Mouse (Mus musculus) layer of hippocampus, adult 2 months (tissue): Measurements from ENCODE around the gene Gm7879. TPM values are rescaled to one million over a fixed set of nuclear protein-coding genes. Genes with fewer than 3 reads are reported as not detected.
A peak's percentile ranks its signal among the peaks of the same experiment; 100 is the strongest.

Source experiments
- DNase-seq, 2 experiments: peaks; one replicate each; pipeline ENCODE4 v3.0.0; 2022; ENCODE audit warnings: low spot score in 2 of 2
- H3K27ac ChIP-seq: fragments of 200-600 bp; 2 replicates; pipeline ENCODE4 v1.8.1; 2022
- H3K4me3 ChIP-seq: fragments of 200-600 bp; 2 replicates; pipeline ENCODE4 v1.8.1; 2022; ENCODE audit warnings: mild to moderate bottlenecking
- CTCF ChIP-seq: fragments of 200-600 bp; conservative IDR thresholded peaks from 2 replicates; pipeline ENCODE4 v1.8.1; 2022; ENCODE audit warnings: antibody characterized with exemption, mild to moderate bottlenecking, moderate library complexity
- total RNA-seq, 2 experiments: library from RNA; stranded (reverse); gene quantifications; 2 replicates each; pipeline ENCODE4 v1.2.3; 2021

Gm7879 gene
- total RNA-seq, 2 experiments from 2014 or later: 8.2 to 10.1 TPM

- no peak for DNase-seq
- TF ChIP-seq CTCF: no peak
- no peak overlapping the region for H3K4me3 ChIP-seq
- no peak overlapping the region for H3K27ac ChIP-seq
These were observed 3.7 kb upstream of the Gm7879 start for GRCm38 (mm10) chr5:43909213-43909612.

- Histone ChIP-seq H3K27ac (no peak overlapping the region), H3K4me3 (no peak overlapping the region)
- TF ChIP-seq CTCF: no peak
- DNase-seq: no peak
These were observed 2.9 kb upstream of the Gm7879 start for GRCm38 (mm10) chr5:43910006-43910405.

- no peak overlapping the region for H3K4me3 ChIP-seq
- no peak overlapping the region for H3K27ac ChIP-seq
- TF ChIP-seq CTCF: no peak
- no peak for DNase-seq
These were observed 2.4 kb downstream of the Gm7879 start for GRCm38 (mm10) chr5:43915261-43915886.

GRCm38 (mm10) chr5:43921877-43922276 lies 8.9 kb downstream of the Gm7879 start:
- Histone ChIP-seq H3K4me3 (no peak overlapping the region), H3K27ac (no peak overlapping the region)
- no peak for TF ChIP-seq CTCF
- DNase-seq: no peak

GRCm38 (mm10) chr5:43923933-43924332 lies 11.0 kb downstream of the Gm7879 start:
- H3K4me3 ChIP-seq: no peak overlapping the region
- DNase-seq: peak; percentile 37 to 80
- no peak overlapping the region for H3K27ac ChIP-seq
- peak; percentile 88 for TF ChIP-seq CTCF

GRCm38 (mm10) chr5:43927729-43928128 lies 14.8 kb downstream of the Gm7879 start:
- H3K27ac ChIP-seq: no peak overlapping the region
- no peak overlapping the region for H3K4me3 ChIP-seq
- TF ChIP-seq CTCF: no peak
- DNase-seq: no peak

- no peak overlapping the region for H3K4me3 ChIP-seq
These were observed 20.3 kb downstream of the Gm7879 start for GRCm38 (mm10) chr5:43933269-43933668.

GRCm38 (mm10) chr5:43947330-43947977 lies 34.5 kb downstream of the Gm7879 start:
- no peak for DNase-seq
- H3K4me3 ChIP-seq: no peak overlapping the region; the same call in 1 of the 2 replicates
- TF ChIP-seq CTCF: no peak

More at GRCm38 (mm10) chr5:43933269-43933668, 20.3 kb downstream of the Gm7879 start:
- no peak overlapping the region for H3K27ac ChIP-seq
- no peak for DNase-seq
- TF ChIP-seq CTCF: no peak

GRCm38 (mm10) chr5:43948111-43948743 lies 35.3 kb downstream of the Gm7879 start:
- Histone ChIP-seq H3K4me3 (peak overlapping the region; percentile 37), H3K27ac (no peak overlapping the region)
- TF ChIP-seq CTCF: no peak
- DNase-seq: peak; percentile 0 to 12

More at GRCm38 (mm10) chr5:43947330-43947977, 34.5 kb downstream of the Gm7879 start:
- no peak overlapping the region for H3K27ac ChIP-seq

GRCm38 (mm10) chr5:43948748-43949275 lies 35.9 kb downstream of the Gm7879 start:
- Histone ChIP-seq H3K4me3 (no peak overlapping the region; the same call in 1 of the 2 replicates), H3K27ac (no peak overlapping the region)
- no peak for TF ChIP-seq CTCF
- no peak for DNase-seq

GRCm38 (mm10) chr5:43953241-43953640 lies 40.3 kb downstream of the Gm7879 start:
- TF ChIP-seq CTCF: no peak
- no peak overlapping the region for H3K27ac ChIP-seq
- DNase-seq: no peak
- no peak overlapping the region for H3K4me3 ChIP-seq

GRCm38 (mm10) chr5:43959884-43960440 lies 47.0 kb downstream of the Gm7879 start:
- Histone ChIP-seq H3K27ac (no peak overlapping the region), H3K4me3 (no peak overlapping the region)
- no peak for DNase-seq
- TF ChIP-seq CTCF: no peak

GRCm38 (mm10) chr5:43961056-43961455 lies 48.1 kb downstream of the Gm7879 start:
- TF ChIP-seq CTCF: no peak
- no peak for DNase-seq
- Histone ChIP-seq H3K27ac (no peak overlapping the region), H3K4me3 (no peak overlapping the region)

Other genes with a start within 250 kb of the Gm7879 start
- gene Bst1, start 94.3 kb upstream of the Gm7879 start, total RNA-seq: not detected
- gene Fbxl5, start 91.5 kb upstream of the Gm7879 start, total RNA-seq: 10 to 100 TPM; 89.3 to 97.2 TPM
- 1 to 10 TPM; 6.4 to 6.6 TPM for gene Cd38, start 44.6 kb upstream of the Gm7879 start, total RNA-seq
- gene Fgfbp1, start 68.6 kb downstream of the Gm7879 start, total RNA-seq: under 1 TPM; 0.32 to 0.54 TPM
- gene Prom1, start 188.9 kb downstream of the Gm7879 start, total RNA-seq: 10 to 100 TPM; 17.9 to 18.3 TPM